In the genomic region with DNA sequence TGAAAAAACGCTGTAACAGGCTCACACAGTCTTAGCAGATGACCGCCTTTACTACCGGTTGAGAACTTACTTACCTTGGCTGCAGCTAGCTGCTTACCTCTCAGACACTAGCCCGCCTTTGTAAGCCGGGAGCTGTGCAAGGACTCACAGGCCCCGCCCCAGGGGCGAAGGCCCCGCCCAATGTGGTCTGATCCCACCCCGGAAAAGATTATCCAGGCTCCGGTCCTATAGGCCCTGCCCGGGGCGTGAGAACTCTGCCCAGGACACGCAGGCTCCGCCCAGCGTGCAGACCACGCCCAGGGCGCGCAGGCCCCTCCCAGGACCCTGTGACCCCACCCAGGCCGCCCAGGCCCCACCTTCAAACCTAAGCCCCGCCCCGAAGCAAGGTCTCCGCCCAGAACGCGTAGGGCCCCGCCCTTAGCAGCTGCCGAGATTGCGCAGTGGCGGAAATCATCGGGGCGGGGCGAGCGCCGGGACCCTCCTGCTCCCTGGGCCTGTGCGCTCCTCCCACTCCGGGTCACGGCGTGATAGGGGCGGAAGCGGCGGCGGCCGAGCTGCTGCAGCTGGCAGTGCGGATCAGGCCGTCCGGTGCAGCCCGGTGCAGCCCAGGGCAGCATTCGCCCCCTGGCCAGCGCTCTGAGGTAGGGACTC, we compare ENCODE assay signal across 8 mouse cellular contexts. TPM values are rescaled to one million over a fixed set of nuclear protein-coding genes. Genes with fewer than 3 reads are reported as not detected.
DNase-seq lines count a peak whose midpoint lies in the region; ATAC-seq and TF ChIP-seq lines count a peak whose summit lies in the region.

Kdm1b (plus strand) TSS at position 470 of the 651 bp plus-strand sequence.

- no peak for TF ChIP-seq CTCF in CH12.LX (conservative IDR thresholded peaks at IDR 0.05 in 1 of 2, IDR thresholded peaks at IDR 0.05 in 1 of 2; ENCODE audit: low read depth in 2 of 2, low read length in 2 of 2)

- dilution Hi-C loops in CH12.LX (cut with MboI; ENCODE audit: extremely low pct_ligation_motif_present, extremely low pct_unique_long_range_greater_than_20kb, low sequenced_read_pairs), result no loop called here

- no peak for TF ChIP-seq EP300 in CH12.LX (IDR thresholded peaks at IDR 0.05; ENCODE audit: low read length)

- no peak for TF ChIP-seq RAD21 in CH12.LX (IDR thresholded peaks at IDR 0.05; ENCODE audit: low read depth, low read length)

- peak within 1 kb of the TSS; percentile 89 for H3K4me2 ChIP-seq in CH12.LX (ENCODE audit: insufficient read depth, low read depth, poor library complexity, severe bottlenecking)
- H3K4me2 ChIP-seq in forebrain, embryonic 11.5 days (ENCODE audit: low read depth, low read length, severe bottlenecking), result peak within 1 kb of the TSS; percentile 98
- peak within 1 kb of the TSS; percentile 100 for H3K4me2 ChIP-seq in heart, embryonic 16.5 days (ENCODE audit: low read depth, low read length)
- H3K4me2 ChIP-seq in liver, embryonic 15.5 days, result peak within 1 kb of the TSS; percentile 93
- H3K4me2 ChIP-seq in neural tube, embryonic 12.5 days (replicated peaks), result peak within 1 kb of the TSS; percentile 85

- H3K9me3 ChIP-seq in CH12.LX (replicated peaks; ENCODE audit: low read length), result no peaks in the 10 kb centered on the region
- H3K9me3 ChIP-seq in forebrain, embryonic 11.5 days (ENCODE audit: control insufficient read depth, low read length), result no peaks in the 10 kb centered on the region
- no peaks in the 10 kb centered on the region for H3K9me3 ChIP-seq in heart, embryonic 16.5 days (replicated peaks; ENCODE audit: control insufficient read depth, low read length)
- no peaks in the 10 kb centered on the region for H3K9me3 ChIP-seq in liver, embryonic 15.5 days (replicated peaks)
- H3K9me3 ChIP-seq in neural tube, embryonic 12.5 days, result no peaks in the 10 kb centered on the region

- under 1% methylated on average over 48 of the region's 48 CpGs for WGBS in forebrain, embryonic 11.5 days
- WGBS in heart, embryonic 16.5 days, result 1% methylated on average over 47 of the region's 48 CpGs
- WGBS in liver, embryonic 15.5 days (ENCODE audit: insufficient replicate concordance), result under 1% methylated on average over 48 of the region's 48 CpGs
- 1% methylated on average over 48 of the region's 48 CpGs for WGBS in neural tube, embryonic 12.5 days

- in situ Hi-C loops in CH12.LX (cut with MboI; ENCODE audit: low pct_ligation_motif_present, low pct_unique_long_range_greater_than_20kb, low sequenced_read_pairs), result no loop called here

- peak within 1 kb of the TSS; percentile 66 to 89 (median 81) for H3K4me3 ChIP-seq in CH12.LX (replicated peaks in 1 of 3; ENCODE audit: low read depth in 2 of 3, low read length in 2 of 3, poor library complexity in 1 of 3)
- peak within 1 kb of the TSS; percentile 89 for H3K4me3 ChIP-seq in forebrain, embryonic 11.5 days (ENCODE audit: low read depth, low read length)
- H3K4me3 ChIP-seq in heart, embryonic 16.5 days (ENCODE audit: low read length), result peak within 1 kb of the TSS; percentile 80
- H3K4me3 ChIP-seq in liver, embryonic 15.5 days (replicated peaks), result peak within 1 kb of the TSS; percentile 74
- peak within 1 kb of the TSS; percentile 75 for H3K4me3 ChIP-seq in neural tube, embryonic 12.5 days

- H3K4me1 ChIP-seq in CH12.LX (ENCODE audit: control insufficient read depth in 1 of 2, insufficient read depth in 2 of 2), result peaks cover 0 to 19% of the 10 kb centered on the region in 2 experiments; a peak in 2 of 4 replicates
- peaks cover 4% of the 10 kb centered on the region for H3K4me1 ChIP-seq in forebrain, embryonic 11.5 days (replicated peaks; ENCODE audit: control insufficient read depth, insufficient read depth, low read length)
- H3K4me1 ChIP-seq in heart, embryonic 16.5 days (ENCODE audit: control insufficient read depth, insufficient read depth, low read length), result peaks cover 8% of the 10 kb centered on the region
- peaks cover 30% of the 10 kb centered on the region for H3K4me1 ChIP-seq in liver, embryonic 15.5 days (replicated peaks)
- peaks cover 14% of the 10 kb centered on the region for H3K4me1 ChIP-seq in neural tube, embryonic 12.5 days

- ATAC-seq in forebrain, embryonic 11.5 days (replicated peaks; ENCODE audit: low FRiP score), result peak; percentile 97
- peak; percentile 98 for ATAC-seq in heart, embryonic 16.5 days (replicated peaks; ENCODE audit: extremely low read depth, insufficient read depth, low FRiP score)
- peak; percentile 93 for ATAC-seq in liver, embryonic 15.5 days (ENCODE audit: insufficient read depth)
- peak; percentile 96 for ATAC-seq in neural tube, embryonic 12.5 days (ENCODE audit: low FRiP score, low read depth)

- peaks cover 0 to 4% of the 10 kb centered on the region in 2 experiments for H3K36me3 ChIP-seq in CH12.LX (replicated peaks in 1 of 2; ENCODE audit: control insufficient read depth in 1 of 2, insufficient read depth in 1 of 2, low read length in 1 of 2)
- no peaks in the 10 kb centered on the region for H3K36me3 ChIP-seq in forebrain, embryonic 11.5 days (ENCODE audit: control insufficient read depth, insufficient read depth, low read length)
- H3K36me3 ChIP-seq in heart, embryonic 16.5 days (ENCODE audit: control insufficient read depth, insufficient read depth), result no peaks in the 10 kb centered on the region
- H3K36me3 ChIP-seq in liver, embryonic 15.5 days (replicated peaks), result no peaks in the 10 kb centered on the region
- peaks cover 2% of the 10 kb centered on the region; the same call in 1 of the 2 replicates for H3K36me3 ChIP-seq in neural tube, embryonic 12.5 days

- peak within 1 kb of the TSS; percentile 51 for H3K9ac ChIP-seq in CH12.LX (ENCODE audit: insufficient read depth, low read depth)
- peak within 1 kb of the TSS; percentile 77 for H3K9ac ChIP-seq in forebrain, embryonic 11.5 days (ENCODE audit: low read length)
- peak within 1 kb of the TSS; percentile 86 for H3K9ac ChIP-seq in heart, embryonic 16.5 days (ENCODE audit: low read length)
- peak within 1 kb of the TSS; percentile 65 for H3K9ac ChIP-seq in liver, embryonic 15.5 days
- peak within 1 kb of the TSS; percentile 78 for H3K9ac ChIP-seq in neural tube, embryonic 12.5 days

- H3K79me2 ChIP-seq in CH12.LX (replicated peaks; ENCODE audit: control insufficient read depth, extremely low read depth, insufficient read depth, poor library complexity, severe bottlenecking), result no peaks in the 10 kb centered on the region; the same call in 1 of the 2 replicates

- DNase-seq in CH12.LX (ENCODE audit: extremely low read depth), result peak; percentile 96
- DNase-seq in c-Kit-positive CD71-positive TER-119-negative erythroid progenitor cells, embryonic 14.5 days (ENCODE audit: low read depth), result peak; percentile 98
- DNase-seq in forebrain, embryonic 11.5 days (ENCODE audit: low spot score), result peak; percentile 100
- DNase-seq in kidney, postnatal 36 days, result peak; percentile 99
- DNase-seq in telencephalon, adult 2 months (ENCODE audit: low read depth, low spot score), result peak; percentile 94

- no peak within 1 kb of the TSS for H3K27ac ChIP-seq in CH12.LX (ENCODE audit: insufficient read depth, low read depth)
- peak within 1 kb of the TSS; percentile 37 for H3K27ac ChIP-seq in forebrain, embryonic 11.5 days (ENCODE audit: low read depth, low read length)
- peak within 1 kb of the TSS; percentile 75 for H3K27ac ChIP-seq in heart, embryonic 16.5 days (ENCODE audit: low read length)
- 0 out of 2 replicates have a peak within 1 kb of the TSS, but pooled peaks have one; percentile 20 for H3K27ac ChIP-seq in liver, embryonic 15.5 days (replicated peaks)
- H3K27ac ChIP-seq in neural tube, embryonic 12.5 days, result peak within 1 kb of the TSS; percentile 46; the same call in 1 of the 2 replicates

- TF ChIP-seq POLR2A in CH12.LX (IDR thresholded peaks at IDR 0.05; ENCODE audit: low read depth, low read length), result peak; percentile 64

- no peaks in the 10 kb centered on the region for H3K27me3 ChIP-seq in CH12.LX (replicated peaks)
- no peaks in the 10 kb centered on the region for H3K27me3 ChIP-seq in forebrain, embryonic 11.5 days (ENCODE audit: control insufficient read depth, insufficient read depth, low read length)
- no peaks in the 10 kb centered on the region for H3K27me3 ChIP-seq in heart, embryonic 16.5 days (ENCODE audit: control insufficient read depth, insufficient read depth, low read length)
- H3K27me3 ChIP-seq in liver, embryonic 15.5 days, result peaks cover 25% of the 10 kb centered on the region
- H3K27me3 ChIP-seq in neural tube, embryonic 12.5 days (replicated peaks), result no peaks in the 10 kb centered on the region

TF ChIP-seq in CH12.LX, 34 proteins besides CTCF, POLR2A, EP300 and RAD21:
- TF ChIP-seq NELFE (IDR thresholded peaks at IDR 0.05; ENCODE audit: low read depth, low read length) (peak; percentile 69), TCF12 (IDR thresholded peaks at IDR 0.05; ENCODE audit: low read depth, low read length) (peak; percentile 63; the same call in 1 of the 2 replicates), MEF2A (IDR thresholded peaks at IDR 0.05; ENCODE audit: borderline replicate concordance, low read depth, low read length) (0 out of 2 replicates have a peak, but pooled peaks have one; percentile 6), ELF1 (IDR thresholded peaks at IDR 0.05; ENCODE audit: low read depth, low read length) (peak; percentile 77), PAX5 (IDR thresholded peaks at IDR 0.05; ENCODE audit: low read length) (no peak), NRF1 (IDR thresholded peaks at IDR 0.05; ENCODE audit: low read depth, low read length) (peak; percentile 91), SIN3A (IDR thresholded peaks at IDR 0.05; ENCODE audit: low read length) (peak; percentile 70; the same call in 1 of the 2 replicates), MXI1 (IDR thresholded peaks at IDR 0.05; ENCODE audit: low read depth, low read length) (peak; percentile 37; the same call in 1 of the 2 replicates), HCFC1 (IDR thresholded peaks at IDR 0.05; ENCODE audit: low read depth, low read length) (peak; percentile 33; the same call in 1 of the 2 replicates), BHLHE40 (IDR thresholded peaks at IDR 0.05; ENCODE audit: low read depth, low read length) (no peak; the same call in 1 of the 2 replicates)
TF ChIP-seq in CH12.LX: peak in this region for 8.

RNA-seq across cellular contexts. Expression of gene Kdm1b, which starts in this region (rescaled TPM):
- total RNA-seq in CH12.LX (2012; rRNA removed), result 9.8 and 10.3 TPM in 2 replicates
- 17.5 and 20.3 TPM in 2 replicates for total RNA-seq in CH12.LX (2014; rRNA removed)
- polyA plus RNA-seq in CH12.LX (2012; ENCODE audit: insufficient read length, low read depth), result 11.1 and 12.3 TPM in 2 replicates
- 20.4 and 21.1 TPM in 2 replicates for polyA plus RNA-seq in forebrain, embryonic 11.5 days (2014; fragmentation: Nextera tagmentation; extraction: Ambion mirVana)
- 7.8 and 9.9 TPM in 2 replicates for polyA plus RNA-seq in heart, embryonic 16.5 days (2015; fragmentation: Nextera tagmentation; extraction: Ambion mirVana)
- polyA plus RNA-seq in liver, embryonic 15.5 days (2015; fragmentation: Nextera tagmentation; extraction: Ambion mirVana), result 3.1 and 3.5 TPM in 2 replicates
- 17.1 and 17.9 TPM in 2 replicates for polyA plus RNA-seq in neural tube, embryonic 12.5 days (2016; fragmentation: Nextera tagmentation; extraction: Ambion mirVana)
